Mouse (Mus musculus): ENCODE measurements at regions not wholly inside any gene's neighbourhood (a gene's known extent, or its start where the extent isn't known, plus 50 kb on each side); places are given as distances from the start of the nearest gene placed in this dataset.

DNA sequence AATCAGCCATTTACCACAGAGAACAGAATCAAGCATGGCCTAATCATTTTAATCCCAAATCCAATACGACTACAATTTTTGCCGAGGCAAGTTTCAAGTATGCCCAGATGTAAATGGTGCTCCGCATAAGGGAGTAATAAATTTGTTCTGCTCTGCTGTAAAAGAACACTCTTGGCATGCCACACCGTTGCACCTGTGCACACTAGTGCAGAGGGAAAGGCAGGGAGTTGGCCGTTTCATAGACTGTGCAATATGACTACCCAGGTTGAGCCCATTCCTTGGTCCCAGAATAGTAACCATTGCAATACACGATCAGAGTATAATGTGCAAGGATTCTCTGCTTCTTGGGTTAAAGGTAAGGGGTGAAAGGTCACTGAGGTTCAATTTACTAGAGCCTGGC is 270.7 kb upstream of the Nrip1 start:
- TF ChIP-seq CTCF (conservative IDR thresholded peaks at IDR 0.05; ENCODE audit: low read length) (no peak), NANOG (IDR thresholded peaks at IDR 0.05; ENCODE audit: borderline replicate concordance, low read length) (no peak), POU5F1 (IDR thresholded peaks at IDR 0.05; ENCODE audit: borderline replicate concordance, low read length) (no peak)

All from E14TG2a.4 (cell line).